Mouse (Mus musculus) ES-Bruce4 (cell line): ENCODE data around the gene Siae. TPM values are rescaled to one million over a fixed set of nuclear protein-coding genes. Genes with fewer than 3 reads are reported as not detected.

Experiments
- H3K27ac ChIP-seq: 2 replicates; pipeline ENCODE4 v1.5.1; 2012; ENCODE audit warnings: low read length, inconsistent platforms; ENCODE audit not compliant: insufficient read depth
- H3K27me3 ChIP-seq: 2 replicates; pipeline ENCODE4 v1.6.1; 2012; ENCODE audit warnings: mild to moderate bottlenecking, low read length, inconsistent platforms; ENCODE audit not compliant: control insufficient read depth, poor library complexity, insufficient read depth, severe bottlenecking
- H3K36me3 ChIP-seq: 2 replicates; pipeline ENCODE4 v1.6.1; 2012; ENCODE audit warnings: inconsistent platforms, mild to moderate bottlenecking, low read length, moderate library complexity; ENCODE audit not compliant: control insufficient read depth, poor library complexity, insufficient read depth, severe bottlenecking
- H3K4me1 ChIP-seq: one replicate; pipeline ENCODE4 v1.8.1; 2011; ENCODE audit warnings: low read length; ENCODE audit not compliant: control insufficient read depth, insufficient read depth
- H3K4me3 ChIP-seq: 2 replicates; pipeline ENCODE4 v1.5.1; 2011; ENCODE audit warnings: low read depth, mild to moderate bottlenecking, low read length
- H3K9ac ChIP-seq: 2 replicates; pipeline ENCODE4 v1.6.1; 2012; ENCODE audit warnings: low read depth, mild to moderate bottlenecking, inconsistent platforms; ENCODE audit not compliant: poor library complexity, severe bottlenecking
- H3K9me3 ChIP-seq: replicated peaks from 2 replicates; pipeline ENCODE4 v1.6.1; 2012; ENCODE audit warnings: mild to moderate bottlenecking, low read length, inconsistent platforms; ENCODE audit not compliant: control insufficient read depth, poor library complexity, insufficient read depth, severe bottlenecking
- CTCF ChIP-seq: IDR thresholded peaks from one replicate; pipeline ENCODE4 v1.8.1; 2011; ENCODE audit warnings: low read depth, low read length
- EP300 ChIP-seq: IDR thresholded peaks from 2 replicates; pipeline ENCODE4 v1.6.1; 2011; ENCODE audit warnings: low read depth, low read length; ENCODE audit not compliant: insufficient read depth
- POLR2A ChIP-seq: IDR thresholded peaks from one replicate; pipeline ENCODE4 v1.8.1; 2011; ENCODE audit warnings: low read length; ENCODE audit not compliant: insufficient read depth
- polyA plus RNA-seq: library from polyadenylated mRNA; stranded (reverse); fragments of >200 nt; gene quantifications from 2 replicates; pipeline ENCODE4 v1.2.4, GENCODE M21; 2011; ENCODE audit warnings: low read depth; ENCODE audit not compliant: missing spikeins, insufficient read depth, insufficient read length

The Siae gene
- polyA plus RNA-seq, 1 experiment = 10.0 TPM

DNA sequence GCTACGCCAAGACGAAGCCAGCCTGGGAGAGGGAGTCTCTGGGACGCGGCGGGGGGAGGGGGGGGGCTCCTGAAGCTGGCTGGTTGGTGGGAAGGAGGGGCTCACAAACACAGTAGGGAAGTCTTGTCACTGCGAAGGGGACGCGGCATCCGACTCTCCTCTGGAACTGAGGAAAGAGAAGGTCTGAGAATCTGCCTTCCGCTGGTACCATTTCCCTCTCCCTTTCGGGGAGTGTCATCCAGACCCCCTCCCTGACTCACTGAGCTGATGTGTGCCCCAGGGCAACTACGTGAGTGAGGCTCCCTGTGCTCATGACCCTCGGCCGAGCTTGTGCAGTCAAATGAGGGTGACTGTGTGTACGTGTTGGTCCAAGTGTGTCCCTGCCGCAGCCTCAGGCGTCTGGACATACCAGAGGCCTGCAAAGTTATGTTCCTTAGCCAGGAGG is 10.3 kb upstream of the Siae start:
- H3K4me3 ChIP-seq = peak overlapping the region; percentile 52
- H3K9ac ChIP-seq = peak overlapping the region; percentile 10
- no peaks in the 10 kb centered on the region for H3K9me3 ChIP-seq
- no peaks in the 10 kb centered on the region for H3K27me3 ChIP-seq
- H3K36me3 ChIP-seq = no peaks in the 10 kb centered on the region
- peaks cover 8% of the 10 kb centered on the region for H3K4me1 ChIP-seq
- peak overlapping the region; percentile 68 for H3K27ac ChIP-seq
- TF ChIP-seq EP300 (0 out of 2 replicates have a peak, but pooled peaks have one; percentile 23), CTCF (no peak), POLR2A (no peak)

DNA sequence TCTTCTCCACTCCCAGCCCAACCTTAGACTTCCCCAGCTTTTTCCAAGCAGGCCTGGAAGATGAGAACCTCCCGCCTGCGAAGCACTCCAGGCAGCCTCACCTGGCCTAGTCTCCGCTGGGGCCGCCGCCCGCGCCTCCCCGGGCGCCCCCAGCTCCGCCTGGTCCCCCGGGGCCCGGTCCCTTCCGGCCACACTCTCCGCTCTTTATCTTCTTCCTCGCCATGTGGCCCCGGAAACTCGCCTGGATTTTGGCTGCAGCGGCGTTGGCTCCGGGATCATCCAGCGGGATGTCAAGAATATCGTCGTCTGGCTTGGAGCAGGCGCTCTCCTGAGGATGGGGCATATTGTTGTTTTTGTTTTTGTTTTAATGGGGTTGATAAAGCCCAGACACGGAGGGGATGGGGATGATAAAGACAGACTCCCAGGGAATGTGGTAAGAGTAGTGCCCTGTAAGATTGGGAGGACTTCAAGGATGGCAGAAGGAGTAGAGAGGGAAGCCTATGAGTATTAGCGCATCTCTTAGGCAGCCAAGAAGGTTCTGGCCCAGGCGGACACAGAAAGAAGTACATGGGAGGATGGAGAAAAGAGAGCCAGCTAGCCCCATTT is 9.5 kb upstream of the Siae start:
- Histone ChIP-seq H3K4me1 (peaks cover 8% of the 10 kb centered on the region), H3K27me3 (no peaks in the 10 kb centered on the region), H3K27ac (peak overlapping the region; percentile 9; the same call in 1 of the 2 replicates), H3K36me3 (no peaks in the 10 kb centered on the region), H3K9ac (peak overlapping the region; percentile 10), H3K9me3 (no peaks in the 10 kb centered on the region), H3K4me3 (peak overlapping the region; percentile 52)
- no peak for TF ChIP-seq EP300
- TF ChIP-seq CTCF = no peak
- no peak for TF ChIP-seq POLR2A

DNA sequence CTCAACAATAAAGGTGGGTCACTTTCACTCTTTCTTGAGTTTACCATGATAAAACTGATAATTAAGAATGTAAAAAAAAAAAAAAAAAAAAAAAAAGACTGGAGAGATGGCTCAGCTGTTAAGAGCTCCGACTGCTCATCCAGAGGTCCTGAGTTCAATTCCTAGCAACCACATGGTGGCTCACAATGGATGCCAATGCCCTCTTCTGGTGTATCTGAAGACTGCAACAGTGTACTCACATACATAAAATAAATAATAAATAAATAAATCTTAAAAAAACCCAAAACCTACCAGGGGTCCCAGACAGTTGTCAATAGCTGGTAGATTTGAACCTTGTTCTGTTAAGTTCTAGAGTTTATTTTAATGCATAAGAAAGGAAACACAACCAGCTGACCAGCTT is 8.6 kb upstream of the Siae start:
- H3K9ac ChIP-seq = no peak overlapping the region
- peaks cover 8% of the 10 kb centered on the region for H3K4me1 ChIP-seq
- no peaks in the 10 kb centered on the region; the same call in 1 of the 2 replicates for H3K27me3 ChIP-seq
- no peak overlapping the region for H3K4me3 ChIP-seq
- TF ChIP-seq EP300 (no peak), CTCF (no peak), POLR2A (no peak)
- no peaks in the 10 kb centered on the region for H3K36me3 ChIP-seq
- no peaks in the 10 kb centered on the region for H3K9me3 ChIP-seq
- H3K27ac ChIP-seq = no peak overlapping the region

DNA sequence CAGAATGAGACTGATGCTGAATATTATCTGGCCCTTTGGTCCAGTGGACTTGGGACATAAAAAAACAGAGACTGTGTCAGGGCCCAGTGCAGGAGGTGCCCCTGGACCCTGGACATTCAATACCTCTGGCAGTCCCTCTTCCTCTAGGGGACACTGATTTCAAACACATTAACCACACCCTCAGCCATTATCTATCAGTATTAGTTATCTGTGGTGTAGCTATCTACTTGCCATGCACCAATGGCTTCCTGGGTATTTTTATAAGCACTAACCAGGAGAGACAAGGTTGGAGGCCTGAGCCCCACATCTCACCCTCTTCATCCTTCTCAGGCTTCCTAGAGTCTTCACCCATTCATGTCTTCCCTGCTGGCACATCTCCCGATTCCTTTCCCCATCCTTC is 5.1 kb upstream of the Siae start:
- no peak overlapping the region for H3K27ac ChIP-seq
- H3K9ac ChIP-seq = no peak overlapping the region
- no peaks in the 10 kb centered on the region for H3K36me3 ChIP-seq
- no peaks in the 10 kb centered on the region; the same call in 1 of the 2 replicates for H3K27me3 ChIP-seq
- no peaks in the 10 kb centered on the region for H3K4me1 ChIP-seq
- TF ChIP-seq POLR2A (no peak), CTCF (no peak), EP300 (no peak)
- H3K9me3 ChIP-seq = no peaks in the 10 kb centered on the region
- H3K4me3 ChIP-seq = no peak overlapping the region

DNA sequence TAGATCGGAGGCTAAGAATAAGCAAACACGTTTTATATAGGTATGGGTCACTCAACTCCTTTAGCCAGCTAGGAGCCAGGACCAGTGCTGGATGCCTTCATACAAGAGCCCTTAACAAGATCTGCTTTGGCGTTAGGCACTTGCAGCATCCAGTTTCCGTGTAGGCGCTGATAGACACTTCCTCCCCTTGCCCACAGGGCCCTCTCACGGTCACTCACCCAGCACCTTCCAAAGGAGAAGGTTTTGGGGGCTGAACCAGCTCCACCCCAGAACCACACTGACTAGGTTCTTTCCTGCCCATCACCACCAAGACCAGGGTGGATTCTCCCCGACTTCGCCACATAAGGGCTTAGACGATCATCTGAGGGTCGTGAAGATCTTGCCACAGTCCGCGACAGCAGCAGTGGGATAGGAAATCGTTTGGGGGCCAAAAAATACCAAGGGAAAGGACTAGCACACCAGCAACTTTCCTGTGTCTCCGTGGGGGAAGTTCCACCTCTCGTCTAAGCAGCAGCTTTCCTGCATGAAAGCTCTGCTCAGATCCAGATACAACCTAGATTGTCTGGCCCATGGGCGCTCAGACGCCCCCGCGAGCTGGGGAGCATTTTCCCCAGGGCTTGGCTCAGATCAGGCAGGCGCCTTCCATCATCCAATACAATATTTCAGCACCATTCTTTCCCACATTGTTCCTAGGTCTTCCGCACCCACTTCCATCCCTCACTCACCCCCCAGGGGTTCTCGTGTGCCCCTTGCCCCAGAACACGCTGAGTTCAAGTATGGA is 3.6 kb upstream of the Siae start:
- Histone ChIP-seq H3K4me3 (peak overlapping the region; percentile 70), H3K9ac (peak overlapping the region; percentile 1; the same call in 1 of the 2 replicates), H3K27ac (no peak overlapping the region), H3K36me3 (no peaks in the 10 kb centered on the region), H3K4me1 (no peaks in the 10 kb centered on the region), H3K9me3 (no peaks in the 10 kb centered on the region), H3K27me3 (no peaks in the 10 kb centered on the region; the same call in 1 of the 2 replicates)
- TF ChIP-seq CTCF (no peak), EP300 (no peak), POLR2A (no peak)
